Mouse (Mus musculus) bone marrow macrophage, adult 2 months (primary cell): Measurements from ENCODE around the gene Iqschfp. TPM values are rescaled to one million over a fixed set of nuclear protein-coding genes. Genes with fewer than 3 reads are reported as not detected.

Experiments used
- H3K27ac ChIP-seq: 2 replicates; pipeline ENCODE4 v1.5.1; 2012; ENCODE audit warnings: low read depth, low read length; ENCODE audit not compliant: insufficient read depth
- H3K4me1 ChIP-seq: 2 replicates; pipeline ENCODE4 v1.6.1; 2012; ENCODE audit warnings: low read length; ENCODE audit not compliant: control insufficient read depth, insufficient read depth
- H3K4me3 ChIP-seq: 2 replicates; pipeline ENCODE4 v1.5.1; 2012; ENCODE audit warnings: mild to moderate bottlenecking, low read length, moderate library complexity; ENCODE audit not compliant: insufficient read depth
- CTCF ChIP-seq: IDR thresholded peaks from 2 replicates; pipeline ENCODE4 v1.5.1; 2012; ENCODE audit warnings: low read depth, mild to moderate bottlenecking, low read length, moderate library complexity
- POLR2A ChIP-seq: IDR thresholded peaks from 2 replicates; pipeline ENCODE4 v1.6.1; 2012; ENCODE audit warnings: mild to moderate bottlenecking, low read depth, low read length, borderline replicate concordance
- polyA plus RNA-seq: library from polyadenylated mRNA; stranded (reverse); fragments of >200 nt; gene quantifications from 2 replicates; pipeline ENCODE4 v1.2.4, GENCODE M21; 2012; ENCODE audit not compliant: missing spikeins, insufficient read depth, insufficient read length

Gene Iqschfp
- polyA plus RNA-seq, 1 experiment = not detected

GRCm38 (mm10) chr3:68511744-68512143, 619.7 kb downstream of the Iqschfp start:
- TF ChIP-seq POLR2A = no peak
- no peak for TF ChIP-seq CTCF
- H3K27ac ChIP-seq = no peak overlapping the region
- H3K4me3 ChIP-seq = no peak overlapping the region
- no peaks in the 10 kb centered on the region for H3K4me1 ChIP-seq

GRCm38 (mm10) chr3:68512327-68512726, 620.3 kb downstream of the Iqschfp start:
- TF ChIP-seq CTCF (no peak), POLR2A (no peak)
- Histone ChIP-seq H3K27ac (no peak overlapping the region), H3K4me1 (no peaks in the 10 kb centered on the region)

GRCm38 (mm10) chr3:68513340-68514119, 621.5 kb downstream of the Iqschfp start:
- Histone ChIP-seq H3K27ac (no peak overlapping the region), H3K4me1 (no peaks in the 10 kb centered on the region), H3K4me3 (no peak overlapping the region)
- TF ChIP-seq POLR2A (no peak), CTCF (no peak)

More at GRCm38 (mm10) chr3:68512327-68512726, 620.3 kb downstream of the Iqschfp start:
- no peak overlapping the region for H3K4me3 ChIP-seq

GRCm38 (mm10) chr3:68514120-68514497, 622.1 kb downstream of the Iqschfp start:
- TF ChIP-seq CTCF (no peak), POLR2A (no peak)
- Histone ChIP-seq H3K4me1 (no peaks in the 10 kb centered on the region), H3K27ac (no peak overlapping the region)

DNA sequence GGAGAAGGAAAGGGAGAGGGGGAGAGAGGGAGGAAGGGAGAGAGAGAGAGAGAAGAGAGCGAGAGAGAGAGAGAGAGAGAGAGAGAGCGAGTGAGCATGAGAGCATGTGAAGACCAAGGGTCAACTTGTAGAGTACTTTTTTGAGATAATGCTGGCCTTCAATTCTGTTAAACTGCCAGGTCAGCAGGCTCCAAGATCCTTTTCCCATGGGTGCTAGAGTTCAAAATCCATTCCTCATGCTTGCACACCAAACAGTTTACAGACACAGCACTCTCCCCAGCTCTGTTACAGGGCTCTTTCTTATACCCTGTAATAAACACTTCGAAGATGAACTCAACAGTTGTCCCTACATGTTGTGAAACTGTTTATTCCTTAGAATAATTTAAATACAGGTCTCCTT, 622.7 kb downstream of the Iqschfp start:
- TF ChIP-seq CTCF (no peak), POLR2A (no peak)
- Histone ChIP-seq H3K27ac (no peak overlapping the region), H3K4me3 (no peak overlapping the region), H3K4me1 (no peaks in the 10 kb centered on the region)

More at GRCm38 (mm10) chr3:68514120-68514497, 622.1 kb downstream of the Iqschfp start:
- H3K4me3 ChIP-seq = no peak overlapping the region

DNA sequence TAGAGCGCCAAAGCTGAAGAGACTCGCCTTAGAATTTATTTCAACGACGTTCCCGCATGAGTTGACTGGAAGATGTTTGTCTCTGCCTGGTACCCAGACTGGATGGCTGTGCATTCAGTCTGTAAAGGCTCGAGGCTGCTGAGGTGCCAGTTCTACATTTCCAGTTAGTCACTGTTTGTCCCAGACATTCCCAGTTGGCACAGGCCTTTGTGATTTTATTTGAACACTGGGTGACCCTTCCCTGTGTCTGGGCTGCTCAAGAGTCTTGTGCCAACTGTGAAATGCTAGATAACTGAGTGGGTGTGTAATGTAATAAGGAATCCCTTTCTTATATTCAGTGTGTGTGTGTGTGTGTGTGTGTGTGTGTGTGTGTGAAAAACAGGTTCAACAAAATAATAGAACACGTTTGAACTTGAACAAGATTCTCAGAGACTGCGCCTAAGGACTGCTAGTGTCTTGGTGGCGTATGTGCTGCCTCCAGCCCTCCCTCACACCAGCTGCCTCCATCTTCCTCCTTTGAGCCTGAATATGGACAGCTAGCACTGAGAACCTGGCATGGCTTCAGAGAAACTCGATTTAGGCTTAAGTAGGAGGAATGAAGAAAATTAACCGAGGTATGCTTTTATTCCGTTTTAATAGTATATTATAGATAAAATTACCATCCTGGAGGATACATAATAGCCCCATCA, 624.5 kb downstream of the Iqschfp start:
- H3K4me3 ChIP-seq = no peak overlapping the region
- H3K27ac ChIP-seq = no peak overlapping the region
- no peaks in the 10 kb centered on the region for H3K4me1 ChIP-seq
- TF ChIP-seq CTCF = no peak
- no peak for TF ChIP-seq POLR2A

- TF ChIP-seq POLR2A (no peak), CTCF (no peak)
- H3K4me3 ChIP-seq = no peak overlapping the region
- H3K4me1 ChIP-seq = no peaks in the 10 kb centered on the region
- no peak overlapping the region for H3K27ac ChIP-seq
These were observed 625.2 kb downstream of the Iqschfp start for GRCm38 (mm10) chr3:68517236-68517635.

DNA sequence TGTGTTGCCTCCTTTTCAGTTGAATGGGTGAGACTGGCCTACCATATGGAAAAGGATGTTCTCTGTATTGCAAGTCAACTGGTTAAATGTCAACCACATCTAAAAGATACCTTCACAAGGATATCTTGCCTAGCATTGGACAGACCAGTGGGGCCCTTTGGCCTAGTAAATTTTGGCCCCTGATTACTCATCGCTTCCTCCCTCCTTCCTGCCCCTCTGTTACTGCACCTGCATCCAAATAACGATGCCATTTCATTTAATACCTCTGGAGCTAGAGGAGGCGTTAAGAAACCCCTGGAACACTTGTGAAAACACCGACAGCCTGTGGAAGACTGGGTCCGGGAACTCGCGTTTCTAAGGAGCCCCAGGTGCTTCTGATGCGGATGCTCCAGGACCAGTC, 626.0 kb downstream of the Iqschfp start:
- Histone ChIP-seq H3K4me1 (no peaks in the 10 kb centered on the region), H3K27ac (no peak overlapping the region), H3K4me3 (no peak overlapping the region)
- no peak for TF ChIP-seq POLR2A
- TF ChIP-seq CTCF = no peak

- TF ChIP-seq POLR2A = no peak
- no peak for TF ChIP-seq CTCF
- no peak overlapping the region for H3K27ac ChIP-seq
- no peak overlapping the region for H3K4me3 ChIP-seq
- H3K4me1 ChIP-seq = no peaks in the 10 kb centered on the region
These were observed 626.6 kb downstream of the Iqschfp start for GRCm38 (mm10) chr3:68518586-68518985.

DNA sequence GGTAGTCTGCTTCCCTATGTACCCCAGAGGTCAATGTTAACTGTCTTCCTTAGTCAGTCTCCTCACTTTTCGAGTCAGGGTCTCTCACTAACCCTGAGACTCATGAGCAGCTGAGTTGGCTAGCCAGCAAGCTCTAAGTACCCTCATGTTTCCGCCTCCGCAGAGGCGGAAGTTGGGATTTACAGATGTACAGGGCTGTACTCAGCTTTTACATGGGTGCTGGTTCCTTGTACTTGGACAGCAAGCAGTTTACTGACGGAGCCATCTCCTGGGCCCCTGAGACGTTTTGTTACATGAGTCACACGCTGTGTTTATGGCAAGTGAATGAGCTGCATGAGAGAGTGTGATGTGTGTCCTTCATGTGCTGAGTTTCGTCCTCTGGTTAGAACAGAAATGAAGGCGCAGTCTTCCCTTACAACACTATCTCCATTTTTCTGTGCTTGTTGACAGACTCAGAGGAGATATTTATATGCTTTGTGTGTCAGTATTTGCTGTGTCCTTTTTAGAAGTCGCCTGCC, 633.4 kb downstream of the Iqschfp start:
- no peak overlapping the region for H3K4me3 ChIP-seq
- H3K4me1 ChIP-seq = no peaks in the 10 kb centered on the region
- TF ChIP-seq POLR2A (no peak), CTCF (no peak)
- H3K27ac ChIP-seq = no peak overlapping the region
